Mouse (Mus musculus) fibroblast of lung, adult 2 months (primary cell): Measurements from ENCODE around the gene Oma1.

Experiments used
- DNase-seq: peaks from one replicate; pipeline ENCODE4 v3.0.0-alpha.2; 2011; ENCODE audit warnings: low read depth

Gene Oma1

GRCm38 (mm10) chr4:103313587-103314525, at the start of gene Oma1:
Gene Oma1, plus strand, starts transcription at chr4:103313812.
- DNase-seq: peak; percentile 90

GRCm38 (mm10) chr4:103263812-103264396, 49.7 kb upstream of the Oma1 start:
- DNase-seq: no peak

- DNase-seq: peak; percentile 27
Measured at GRCm38 (mm10) chr4:103265166-103265565, 48.4 kb upstream of the Oma1 start.

GRCm38 (mm10) chr4:103269336-103269735, 44.3 kb upstream of the Oma1 start:
- DNase-seq: no peak

GRCm38 (mm10) chr4:103273021-103273420, 40.6 kb upstream of the Oma1 start:
- DNase-seq: no peak

GRCm38 (mm10) chr4:103288342-103288741, 25.3 kb upstream of the Oma1 start:
- DNase-seq: peak; percentile 50

GRCm38 (mm10) chr4:103290763-103291162, 22.8 kb upstream of the Oma1 start, which contains the start of gene 4921539E11Rik:
Gene 4921539E11Rik, minus strand, starts transcription at chr4:103290863.
- no peak for DNase-seq

- DNase-seq: no peak
Measured at GRCm38 (mm10) chr4:103299342-103299741, 14.3 kb upstream of the Oma1 start.

- DNase-seq: no peak
Measured at GRCm38 (mm10) chr4:103303851-103304250, 9.8 kb upstream of the Oma1 start.

GRCm38 (mm10) chr4:103314526-103314910, 906 bp downstream of the Oma1 start:
- no peak for DNase-seq

- DNase-seq: no peak
Measured at GRCm38 (mm10) chr4:103315861-103316260, 2.2 kb downstream of the Oma1 start.

GRCm38 (mm10) chr4:103321461-103321860, 7.8 kb downstream of the Oma1 start:
- no peak for DNase-seq

- no peak for DNase-seq
Measured at GRCm38 (mm10) chr4:103324688-103325451, 11.3 kb downstream of the Oma1 start.

GRCm38 (mm10) chr4:103326994-103327393, 13.4 kb downstream of the Oma1 start:
- no peak for DNase-seq

- no peak for DNase-seq
Measured at GRCm38 (mm10) chr4:103329348-103329747, 15.7 kb downstream of the Oma1 start.

GRCm38 (mm10) chr4:103335134-103335533, 21.5 kb downstream of the Oma1 start:
- no peak for DNase-seq

GRCm38 (mm10) chr4:103340726-103341125, 27.1 kb downstream of the Oma1 start:
- no peak for DNase-seq

GRCm38 (mm10) chr4:103341620-103342019, 28.0 kb downstream of the Oma1 start:
- no peak for DNase-seq

GRCm38 (mm10) chr4:103346058-103346457, 32.4 kb downstream of the Oma1 start:
- peak; percentile 36 for DNase-seq

GRCm38 (mm10) chr4:103346849-103347248, 33.2 kb downstream of the Oma1 start:
- DNase-seq: peak; percentile 6

- no peak for DNase-seq
Measured at GRCm38 (mm10) chr4:103349219-103349618, 35.6 kb downstream of the Oma1 start.

- no peak for DNase-seq
Measured at GRCm38 (mm10) chr4:103352926-103353325, 39.3 kb downstream of the Oma1 start.
